Mouse (Mus musculus): ENCODE results near the gene Gm3952.

Gm3952 gene

GRCm38 (mm10) chr8:128798594-128798993 is at the start of gene Gm3952:
Gm3952 (minus strand) TSS chr8:128798694.
- no peak for DNase-seq (ENCODE audit: low spot score in 2 of 2)

GRCm38 (mm10) chr8:128843749-128844148 is 45.3 kb upstream of the Gm3952 start:
- DNase-seq (ENCODE audit: low spot score in 2 of 2): no peak

- no peak for DNase-seq (ENCODE audit: low spot score in 2 of 2)
Measured at GRCm38 (mm10) chr8:128812521-128812920, 14.0 kb upstream of the Gm3952 start.

DNA sequence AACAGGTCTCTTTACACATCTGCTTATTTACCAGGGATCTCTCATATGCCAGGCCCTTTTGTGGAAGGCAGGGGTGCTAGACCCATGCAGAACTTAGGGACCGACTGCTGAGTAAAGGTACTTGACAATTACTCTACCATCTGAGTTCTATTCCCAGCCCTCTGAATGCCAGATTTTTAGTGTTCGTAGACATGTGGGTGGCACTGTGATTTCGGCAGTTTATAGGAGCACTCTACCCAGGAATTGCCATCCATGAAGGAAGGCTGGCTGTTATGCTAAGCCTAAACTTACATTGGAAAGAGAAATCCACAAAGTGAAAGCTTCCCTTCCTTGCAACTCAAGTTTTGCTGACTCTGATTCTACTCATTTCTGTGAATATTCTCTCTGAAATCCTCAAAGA is 62.8 kb downstream of the Gm3952 start:
- no peak for DNase-seq (ENCODE audit: low spot score in 2 of 2)

DNA sequence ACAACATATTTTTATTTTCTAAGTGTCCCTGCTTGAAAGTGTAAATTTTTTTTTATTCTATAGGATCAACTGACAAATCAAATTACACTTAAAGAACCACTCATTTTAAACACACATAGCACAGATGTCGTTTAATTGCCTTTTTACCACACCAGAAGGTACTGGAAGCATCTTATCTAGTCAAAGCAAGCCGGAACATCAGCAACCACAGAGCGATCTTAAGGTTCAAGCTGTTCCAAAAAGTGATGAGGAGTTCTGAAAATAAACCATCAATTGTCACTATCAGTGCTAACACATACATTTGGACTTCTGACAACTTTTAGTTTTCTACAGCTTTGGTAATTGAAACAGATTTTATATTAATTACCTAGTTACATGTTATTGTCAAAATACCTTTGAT is 64.4 kb downstream of the Gm3952 start:
- no peak for DNase-seq (ENCODE audit: low spot score in 2 of 2)

- DNase-seq (ENCODE audit: low spot score in 2 of 2): no peak
Measured at GRCm38 (mm10) chr8:128732254-128732653, 66.2 kb downstream of the Gm3952 start.

DNA sequence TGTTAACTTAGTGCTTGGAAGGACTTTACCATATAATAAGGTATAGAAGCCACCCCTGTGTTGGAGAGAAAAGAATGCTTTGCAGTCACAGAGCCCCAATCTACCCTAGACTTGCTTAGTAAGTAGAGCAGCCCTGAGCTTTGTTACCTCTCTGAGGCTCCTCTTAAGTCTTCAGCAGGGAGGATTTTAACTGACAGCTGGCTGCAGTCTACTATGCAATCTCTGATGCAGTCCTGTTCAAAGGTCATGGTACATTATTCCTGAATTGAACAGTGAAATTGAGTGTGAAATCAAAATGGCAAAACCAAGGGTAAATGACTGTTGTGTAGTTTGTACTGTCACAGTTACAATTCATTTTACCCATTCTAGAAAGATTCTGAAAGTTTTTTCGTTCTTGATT is 71.3 kb downstream of the Gm3952 start:
- DNase-seq (ENCODE audit: low spot score in 2 of 2): no peak

GRCm38 (mm10) chr8:128724819-128725218 is 73.7 kb downstream of the Gm3952 start:
- no peak for DNase-seq (ENCODE audit: low spot score in 2 of 2)

DNA sequence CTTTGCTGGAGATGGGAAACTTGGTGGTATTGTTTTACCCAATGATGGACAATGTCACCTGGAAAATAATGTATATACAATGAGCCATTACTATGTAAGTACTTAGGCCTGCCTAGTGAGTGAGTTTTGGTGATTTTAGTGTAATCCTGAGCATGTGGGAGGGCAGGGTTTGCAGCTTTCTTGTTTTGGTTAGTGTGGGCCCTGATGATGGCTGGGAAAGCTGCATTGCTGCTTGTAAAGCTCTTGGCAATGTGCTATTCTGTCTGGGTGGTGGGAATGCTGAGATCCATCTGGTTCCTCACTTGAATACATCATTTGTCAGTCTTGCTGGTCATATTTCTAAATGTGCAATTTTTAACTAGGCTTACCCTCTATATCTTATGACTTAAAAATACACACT is 82.3 kb downstream of the Gm3952 start:
- no peak for DNase-seq (ENCODE audit: low spot score in 2 of 2)

DNA sequence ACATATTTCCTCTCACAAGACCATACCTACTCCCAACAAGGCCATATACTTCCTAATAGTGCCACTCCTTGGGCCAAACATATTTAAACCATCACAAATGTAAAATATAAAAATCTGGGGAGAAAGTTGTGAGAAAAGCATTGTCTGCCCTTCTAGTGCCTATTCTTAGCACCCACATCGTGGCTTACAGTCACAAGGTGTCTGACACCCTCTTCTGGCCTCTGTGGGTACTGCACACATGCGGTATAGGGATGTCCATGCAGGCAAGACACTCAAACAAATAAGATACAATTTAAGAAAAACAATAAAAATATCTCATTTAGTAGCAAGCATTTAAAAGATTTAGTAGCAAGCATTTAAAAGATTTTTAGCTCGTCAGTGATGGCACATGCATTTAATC is 89.2 kb downstream of the Gm3952 start:
- peak; percentile 68 to 73 for DNase-seq (ENCODE audit: low spot score in 2 of 2)

GRCm38 (mm10) chr8:128704836-128705235 is 93.7 kb downstream of the Gm3952 start:
- DNase-seq (ENCODE audit: low spot score in 2 of 2): no peak

- no peak for DNase-seq (ENCODE audit: low spot score in 2 of 2)
Measured at GRCm38 (mm10) chr8:128704376-128704775, 94.1 kb downstream of the Gm3952 start.

DNA sequence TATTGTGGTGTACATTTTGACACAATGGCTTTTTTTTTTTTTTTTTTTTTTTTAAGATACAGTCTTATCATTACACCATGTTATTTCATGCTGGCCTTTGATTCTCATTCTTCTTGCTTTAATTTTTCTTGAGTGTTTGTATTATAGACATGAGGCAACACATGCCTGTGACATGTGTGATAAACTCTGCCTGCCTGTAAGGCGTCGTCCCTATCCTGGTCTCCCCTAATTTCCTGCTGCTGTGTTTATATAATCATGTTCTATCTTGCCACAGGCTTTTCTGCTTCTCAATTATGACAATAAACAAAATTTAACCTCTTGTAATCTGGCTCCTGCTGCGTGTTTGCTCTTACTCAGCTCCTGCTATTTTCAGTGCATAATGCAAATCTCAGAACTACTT is 100.5 kb downstream of the Gm3952 start:
- no peak for DNase-seq (ENCODE audit: low spot score in 2 of 2)

GRCm38 (mm10) chr8:128696701-128697397 is 101.6 kb downstream of the Gm3952 start:
- DNase-seq (ENCODE audit: low spot score in 2 of 2): no peak

Data from frontal cortex, postnatal 25 days (tissue).